Mouse (Mus musculus) right cerebral cortex, postnatal 10 days (tissue): ENCODE results near the gene Gm10037.
"Not testable (repeated sequence)": the region's sequence is repeated elsewhere in the genome, so short reads cannot be mapped to it uniquely, and the experiment has no call there.

Experiments
- DNase-seq, 2 experiments: peaks; one replicate each; pipeline ENCODE4 v3.0.0; 2021; ENCODE audit warnings: low spot score in 2 of 2

Gene Gm10037

GRCm38 (mm10) chr13:67830911-67831336 lies at the start of gene Gm10037:
Gm10037 (plus strand) TSS chr13:67831106.
- DNase-seq: peak; percentile 70 to 80

- DNase-seq: no peak
Observed at GRCm38 (mm10) chr13:67791921-67792455, 38.9 kb upstream of the Gm10037 start.

- no peak for DNase-seq
Observed at GRCm38 (mm10) chr13:67798618-67799017, 32.3 kb upstream of the Gm10037 start.

- DNase-seq: not testable (repeated sequence)
Observed at GRCm38 (mm10) chr13:67799151-67799550, 31.8 kb upstream of the Gm10037 start.

GRCm38 (mm10) chr13:67811651-67812210 lies 19.2 kb upstream of the Gm10037 start:
- DNase-seq: no peak

- DNase-seq: no peak
Observed at GRCm38 (mm10) chr13:67812961-67813709, 17.8 kb upstream of the Gm10037 start.

- DNase-seq: peak; percentile 75 to 84
Observed at GRCm38 (mm10) chr13:67813710-67814660, 16.9 kb upstream of the Gm10037 start, which contains the start of gene Zfp273. Zfp273 (plus strand) TSS chr13:67813740.

- no peak for DNase-seq
Observed at GRCm38 (mm10) chr13:67818636-67819035, 12.3 kb upstream of the Gm10037 start.

- DNase-seq: not testable (repeated sequence)
Observed at GRCm38 (mm10) chr13:67833137-67833536, 2.2 kb downstream of the Gm10037 start.

- DNase-seq: no peak
Observed at GRCm38 (mm10) chr13:67843775-67844118, 12.8 kb downstream of the Gm10037 start.

- DNase-seq: peak; percentile 58 to 62
Observed at GRCm38 (mm10) chr13:67844119-67844852, 13.4 kb downstream of the Gm10037 start.

- no peak for DNase-seq
Observed at GRCm38 (mm10) chr13:67844853-67845194, 13.9 kb downstream of the Gm10037 start.

- no peak for DNase-seq
Observed at GRCm38 (mm10) chr13:67850361-67850760, 19.5 kb downstream of the Gm10037 start.

- DNase-seq: no peak
Observed at GRCm38 (mm10) chr13:67853130-67853529, 22.2 kb downstream of the Gm10037 start.

GRCm38 (mm10) chr13:67853983-67854382 lies 23.1 kb downstream of the Gm10037 start:
- no peak for DNase-seq

GRCm38 (mm10) chr13:67857317-67857716 lies 26.4 kb downstream of the Gm10037 start:
- DNase-seq: no peak

- no peak for DNase-seq
Observed at GRCm38 (mm10) chr13:67862508-67862907, 31.6 kb downstream of the Gm10037 start.

GRCm38 (mm10) chr13:67863026-67863425 lies 32.1 kb downstream of the Gm10037 start, which contains the start of gene BC048507:
BC048507 (plus strand) TSS chr13:67863326.
- no peak for DNase-seq

GRCm38 (mm10) chr13:67864764-67865350 lies 34.0 kb downstream of the Gm10037 start:
- DNase-seq: no peak

- DNase-seq: peak in 1 of 2 experiments; percentile 40
Observed at GRCm38 (mm10) chr13:67867899-67868298, 37.0 kb downstream of the Gm10037 start.
